Mouse (Mus musculus): Measurements from ENCODE around the gene Olfr1416.

The Olfr1416 gene

GRCm38 (mm10) chr1:92432098-92432497, 52.8 kb downstream of the Olfr1416 start:
- no peak for DNase-seq (ENCODE audit: low spot score)

- DNase-seq (ENCODE audit: low spot score): no peak
These were observed 53.5 kb downstream of the Olfr1416 start for GRCm38 (mm10) chr1:92431420-92431819.

GRCm38 (mm10) chr1:92430991-92431390, 53.9 kb downstream of the Olfr1416 start:
- DNase-seq (ENCODE audit: low spot score): no peak

Data from left cerebral cortex, adult 11 months (tissue).